Mouse (Mus musculus) heart, adult 8-10 months (tissue): Measurements from ENCODE around the gene Ankfn1. TPM values are rescaled to one million over a fixed set of nuclear protein-coding genes. Genes with fewer than 3 reads are reported as not detected.

Experiments used
- DNase-seq: peaks from one replicate; pipeline ENCODE4 v3.0.0; 2022; ENCODE audit warnings: low spot score
- total RNA-seq, 4 experiments: library from RNA; stranded (reverse); gene quantifications; 2 replicates each; pipeline ENCODE4 v1.2.4; 2022

Ankfn1 gene
- total RNA-seq, 4 experiments from 2014 or later = not detected

- DNase-seq = no peak
Observed at GRCm38 (mm10) chr11:89370373-89370772, 407.1 kb downstream of the Ankfn1 start.

DNA sequence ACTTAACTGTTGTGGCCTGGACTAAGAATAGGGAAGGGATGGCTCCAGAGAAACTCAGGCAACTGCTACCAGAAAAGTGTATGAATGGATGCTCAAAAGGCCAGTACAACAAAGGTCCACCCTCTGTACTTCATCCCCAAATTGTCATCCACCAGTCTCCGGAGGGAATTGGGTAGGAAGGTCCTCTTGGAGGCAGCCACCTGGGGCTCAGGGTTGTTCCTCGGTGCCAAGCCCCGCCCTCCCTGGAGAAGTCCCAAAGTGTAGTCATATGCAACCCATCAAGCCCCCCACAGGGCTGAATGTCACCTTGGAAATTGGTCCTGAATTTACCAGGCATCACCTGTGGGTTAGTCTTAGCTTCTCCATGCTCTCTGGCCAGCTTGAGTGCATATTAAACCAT, 413.5 kb downstream of the Ankfn1 start:
- DNase-seq = no peak

GRCm38 (mm10) chr11:89360895-89361294, 416.6 kb downstream of the Ankfn1 start:
- DNase-seq = no peak

- DNase-seq = no peak
Observed at GRCm38 (mm10) chr11:89358546-89358945, 418.9 kb downstream of the Ankfn1 start.

GRCm38 (mm10) chr11:89356479-89356878, 421.0 kb downstream of the Ankfn1 start:
- DNase-seq = no peak

DNA sequence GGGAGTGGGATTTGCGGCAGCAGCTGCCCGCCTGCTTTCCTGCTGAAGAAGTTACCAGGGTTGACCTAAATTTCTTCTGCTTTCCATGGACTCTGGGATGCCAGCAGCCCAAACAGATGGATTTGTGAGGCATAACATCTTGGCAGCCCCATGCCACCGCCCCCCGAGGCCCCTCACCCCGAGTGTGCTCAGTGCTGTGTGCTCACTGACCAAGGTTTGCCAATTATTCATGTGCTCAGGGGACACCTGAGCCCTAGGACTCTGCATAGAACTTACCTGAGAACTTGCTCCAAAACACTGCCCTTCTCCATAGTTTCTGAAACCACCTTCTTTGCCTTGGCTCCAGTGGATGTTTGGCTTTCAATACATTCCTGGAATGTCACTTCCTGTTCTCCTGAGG, 421.4 kb downstream of the Ankfn1 start:
- DNase-seq = no peak

GRCm38 (mm10) chr11:89340238-89340637, 437.2 kb downstream of the Ankfn1 start:
- DNase-seq = no peak

Other genes starting within 250 kb of the Ankfn1 start
- 1 to 10 TPM; 3.5 to 5.1 (median 4.6) TPM for gene Pctp, start 225.2 kb upstream of the Ankfn1 start, total RNA-seq